Mouse (Mus musculus): ENCODE results near the gene Qrfpr. TPM values are rescaled to one million over a fixed set of nuclear protein-coding genes. Genes with fewer than 3 reads are reported as not detected.

Gene Qrfpr
- not detected for total RNA-seq (2021)
- not detected in 2 replicates for polyA plus RNA-seq (2012; rRNA removed)
- long read RNA-seq, result 0 reads

GRCm38 (mm10) chr3:36221743-36222682 is at the start of gene Qrfpr:
TSS of gene Qrfpr (minus strand) at chr3:36222313.
- DNase-seq, result no peak
- Histone ChIP-seq H3K4me1 (ENCODE audit: control insufficient read depth, insufficient read depth, low read length) (no peaks in the 10 kb centered on the region), H3K4me3 (no peak within 1 kb of the TSS), H3K27me3 (ENCODE audit: control insufficient read depth, insufficient read depth, low read length) (no peaks in the 10 kb centered on the region), H3K36me3 (ENCODE audit: control insufficient read depth, insufficient read depth, low read length) (no peaks in the 10 kb centered on the region), H3K27ac (no peak within 1 kb of the TSS), H3K9ac (ENCODE audit: low read depth, low read length) (no peak within 1 kb of the TSS), H3K79me2 (replicated peaks; ENCODE audit: control insufficient read depth, insufficient read depth, low read length) (no peaks in the 10 kb centered on the region)
- 12% methylated on average over 39 of the region's 39 CpGs for WGBS
- TF ChIP-seq EP300 (IDR thresholded peaks at IDR 0.05; ENCODE audit: insufficient read depth, low read depth, low read length) (no peak), CTCF (IDR thresholded peaks at IDR 0.05) (no peak), POLR2A (IDR thresholded peaks at IDR 0.05; ENCODE audit: insufficient read depth, low read depth, low read length) (no peak)
- intact Hi-C loops (cut with DNase I), result no loop called here

- no peaks in the 10 kb centered on the region for H3K36me3 ChIP-seq (ENCODE audit: control insufficient read depth, insufficient read depth, low read length)
- no peaks in the 10 kb centered on the region for H3K79me2 ChIP-seq (replicated peaks; ENCODE audit: control insufficient read depth, insufficient read depth, low read length)
- H3K4me1 ChIP-seq (ENCODE audit: control insufficient read depth, insufficient read depth, low read length), result no peaks in the 10 kb centered on the region
- no peak for DNase-seq
- H3K27me3 ChIP-seq (ENCODE audit: control insufficient read depth, insufficient read depth, low read length), result no peaks in the 10 kb centered on the region
- WGBS, result 82% methylated on average over 11 of the region's 11 CpGs
- no peak overlapping the region for H3K9ac ChIP-seq (ENCODE audit: low read depth, low read length)
- no peak overlapping the region for H3K4me3 ChIP-seq
- intact Hi-C loops (cut with DNase I), result no loop called here
- TF ChIP-seq CTCF (IDR thresholded peaks at IDR 0.05), result no peak
- no peak for TF ChIP-seq POLR2A (IDR thresholded peaks at IDR 0.05; ENCODE audit: insufficient read depth, low read depth, low read length)
- TF ChIP-seq EP300 (IDR thresholded peaks at IDR 0.05; ENCODE audit: insufficient read depth, low read depth, low read length), result no peak
- no peak overlapping the region for H3K27ac ChIP-seq
These were observed 41.8 kb upstream of the Qrfpr start for GRCm38 (mm10) chr3:36263873-36264272.

- WGBS, result 38% methylated on average over 4 of the region's 4 CpGs
These were observed 41.2 kb upstream of the Qrfpr start for GRCm38 (mm10) chr3:36263265-36263664.

GRCm38 (mm10) chr3:36250585-36250984 is 28.5 kb upstream of the Qrfpr start:
- Histone ChIP-seq H3K27me3 (ENCODE audit: control insufficient read depth, insufficient read depth, low read length) (no peaks in the 10 kb centered on the region), H3K4me3 (no peak overlapping the region), H3K36me3 (ENCODE audit: control insufficient read depth, insufficient read depth, low read length) (no peaks in the 10 kb centered on the region), H3K9ac (ENCODE audit: low read depth, low read length) (no peak overlapping the region), H3K79me2 (replicated peaks; ENCODE audit: control insufficient read depth, insufficient read depth, low read length) (no peaks in the 10 kb centered on the region), H3K4me1 (ENCODE audit: control insufficient read depth, insufficient read depth, low read length) (no peaks in the 10 kb centered on the region), H3K27ac (no peak overlapping the region)
- intact Hi-C loops (cut with DNase I), result no loop called here
- no peak for TF ChIP-seq EP300 (IDR thresholded peaks at IDR 0.05; ENCODE audit: insufficient read depth, low read depth, low read length)
- TF ChIP-seq POLR2A (IDR thresholded peaks at IDR 0.05; ENCODE audit: insufficient read depth, low read depth, low read length), result no peak
- no peak for TF ChIP-seq CTCF (IDR thresholded peaks at IDR 0.05)
- 40% methylated on average over 5 of the region's 5 CpGs for WGBS
- no peak for DNase-seq

More at GRCm38 (mm10) chr3:36263265-36263664, 41.2 kb upstream of the Qrfpr start:
- Histone ChIP-seq H3K36me3 (ENCODE audit: control insufficient read depth, insufficient read depth, low read length) (no peaks in the 10 kb centered on the region), H3K4me3 (no peak overlapping the region), H3K79me2 (replicated peaks; ENCODE audit: control insufficient read depth, insufficient read depth, low read length) (no peaks in the 10 kb centered on the region), H3K9ac (ENCODE audit: low read depth, low read length) (no peak overlapping the region), H3K27me3 (ENCODE audit: control insufficient read depth, insufficient read depth, low read length) (no peaks in the 10 kb centered on the region), H3K4me1 (ENCODE audit: control insufficient read depth, insufficient read depth, low read length) (no peaks in the 10 kb centered on the region), H3K27ac (no peak overlapping the region)
- DNase-seq, result no peak
- TF ChIP-seq EP300 (IDR thresholded peaks at IDR 0.05; ENCODE audit: insufficient read depth, low read depth, low read length) (no peak), CTCF (IDR thresholded peaks at IDR 0.05) (no peak), POLR2A (IDR thresholded peaks at IDR 0.05; ENCODE audit: insufficient read depth, low read depth, low read length) (no peak)
- intact Hi-C loops (cut with DNase I), result no loop called here

GRCm38 (mm10) chr3:36248446-36248845 is 26.3 kb upstream of the Qrfpr start:
- WGBS, result 87% methylated on average over 2 of the region's 2 CpGs
- Histone ChIP-seq H3K9ac (ENCODE audit: low read depth, low read length) (no peak overlapping the region), H3K4me3 (no peak overlapping the region), H3K79me2 (replicated peaks; ENCODE audit: control insufficient read depth, insufficient read depth, low read length) (no peaks in the 10 kb centered on the region), H3K36me3 (ENCODE audit: control insufficient read depth, insufficient read depth, low read length) (no peaks in the 10 kb centered on the region), H3K4me1 (ENCODE audit: control insufficient read depth, insufficient read depth, low read length) (no peaks in the 10 kb centered on the region), H3K27ac (no peak overlapping the region), H3K27me3 (ENCODE audit: control insufficient read depth, insufficient read depth, low read length) (no peaks in the 10 kb centered on the region)
- intact Hi-C loops (cut with DNase I), result no loop called here
- DNase-seq, result no peak
- TF ChIP-seq EP300 (IDR thresholded peaks at IDR 0.05; ENCODE audit: insufficient read depth, low read depth, low read length) (no peak), POLR2A (IDR thresholded peaks at IDR 0.05; ENCODE audit: insufficient read depth, low read depth, low read length) (no peak), CTCF (IDR thresholded peaks at IDR 0.05) (no peak)

- intact Hi-C loops (cut with DNase I), result loop anchor here (5.0 kb wide), 1 partner anchor 212 kb away; no protein-coding TSS in a partner anchor
- Histone ChIP-seq H3K27ac (no peak overlapping the region), H3K79me2 (replicated peaks; ENCODE audit: control insufficient read depth, insufficient read depth, low read length) (no peaks in the 10 kb centered on the region), H3K9ac (ENCODE audit: low read depth, low read length) (no peak overlapping the region), H3K36me3 (ENCODE audit: control insufficient read depth, insufficient read depth, low read length) (no peaks in the 10 kb centered on the region), H3K4me3 (no peak overlapping the region), H3K27me3 (ENCODE audit: control insufficient read depth, insufficient read depth, low read length) (no peaks in the 10 kb centered on the region), H3K4me1 (ENCODE audit: control insufficient read depth, insufficient read depth, low read length) (no peaks in the 10 kb centered on the region)
- TF ChIP-seq POLR2A (IDR thresholded peaks at IDR 0.05; ENCODE audit: insufficient read depth, low read depth, low read length) (no peak), CTCF (IDR thresholded peaks at IDR 0.05) (no peak), EP300 (IDR thresholded peaks at IDR 0.05; ENCODE audit: insufficient read depth, low read depth, low read length) (no peak)
- WGBS, result 30% methylated on average over 2 of the region's 2 CpGs
- no peak for DNase-seq
These were observed 7.8 kb upstream of the Qrfpr start for GRCm38 (mm10) chr3:36229941-36230340.

All from heart, adult 2 months (tissue).